Mouse (Mus musculus) MEL (cell line): ENCODE data around the gene Kat8.

ENCODE experiments used
- CTCF ChIP-seq, 3 experiments: IDR thresholded peaks in 2 of 3; conservative IDR thresholded peaks in 1 of 3; 2 replicates each; pipeline ENCODE4 v1.5.1; 2011 to 2012; ENCODE audit warnings: low read length in 3 of 3, low read depth in 2 of 3, mild to moderate bottlenecking in 2 of 3, improper control_type of control experiment in 1 of 3, inconsistent platforms in 1 of 3, mixed read lengths in 1 of 3, moderate library complexity in 1 of 3; ENCODE audit not compliant: control insufficient read depth in 1 of 3, insufficient read depth in 1 of 3, poor library complexity in 1 of 3, severe bottlenecking in 1 of 3
- GABPA ChIP-seq: IDR thresholded peaks from 2 replicates; pipeline ENCODE4 v1.6.1; 2012; ENCODE audit warnings: low read depth, mild to moderate bottlenecking, inconsistent platforms, low read length, improper control_type of control experiment, moderate library complexity
- GATA1 ChIP-seq: IDR thresholded peaks from 2 replicates; pipeline ENCODE4 v1.6.1; 2011; ENCODE audit warnings: low read depth, low read length, improper control_type of control experiment
- MAFK ChIP-seq: IDR thresholded peaks from 2 replicates; pipeline ENCODE4 v1.6.1; 2011; ENCODE audit warnings: low read depth, mild to moderate bottlenecking, low read length, improper control_type of control experiment, borderline replicate concordance
- MAZ ChIP-seq: IDR thresholded peaks from 2 replicates; pipeline ENCODE4 v1.6.1; 2012; ENCODE audit warnings: low read depth, mild to moderate bottlenecking, inconsistent platforms, low read length, improper control_type of control experiment
- NRF1 ChIP-seq: IDR thresholded peaks from 2 replicates; pipeline ENCODE4 v1.6.1; 2014; ENCODE audit warnings: low read depth, mild to moderate bottlenecking, inconsistent platforms, low read length, improper control_type of control experiment, moderate library complexity; ENCODE audit not compliant: poor library complexity, insufficient read depth, severe bottlenecking
- POLR2A ChIP-seq, 2 experiments: IDR thresholded peaks; 2 replicates each; pipeline ENCODE4 v1.6.1; 2011 to 2012; ENCODE audit warnings: low read length in 2 of 2, mild to moderate bottlenecking in 2 of 2, control low read depth in 1 of 2, improper control_type of control experiment in 1 of 2, low read depth in 1 of 2, moderate library complexity in 1 of 2; ENCODE audit not compliant: control insufficient read depth in 1 of 2, insufficient read depth in 1 of 2, poor library complexity in 1 of 2
- RCOR1 ChIP-seq: IDR thresholded peaks from 2 replicates; pipeline ENCODE4 v1.6.1; 2012; ENCODE audit warnings: low read depth, mild to moderate bottlenecking, inconsistent platforms, low read length, improper control_type of control experiment
- ZNF384 ChIP-seq: IDR thresholded peaks from 2 replicates; pipeline ENCODE4 v1.6.1; 2012; ENCODE audit warnings: low read depth, mild to moderate bottlenecking, inconsistent platforms, low read length, improper control_type of control experiment

- no peak for TF ChIP-seq MAFK
- TF ChIP-seq CTCF (IDR thresholded peaks at IDR 0.05 in 2 of 3, conservative IDR thresholded peaks at IDR 0.05 in 1 of 3; ENCODE audit: control insufficient read depth in 1 of 3, insufficient read depth in 1 of 3, low read depth in 2 of 3, low read length in 3 of 3, poor library complexity in 1 of 3, severe bottlenecking in 1 of 3): no peak
- no peak for TF ChIP-seq ZNF384
- no peak for TF ChIP-seq GATA1
- no peak for TF ChIP-seq NRF1
- no peak for TF ChIP-seq POLR2A (IDR thresholded peaks at IDR 0.05; ENCODE audit: control insufficient read depth in 1 of 2, insufficient read depth in 1 of 2, low read depth in 1 of 2, low read length in 2 of 2, poor library complexity in 1 of 2)
- TF ChIP-seq MAZ: no peak
- no peak for TF ChIP-seq GABPA
- TF ChIP-seq RCOR1: no peak
These were observed 43.0 kb upstream of the Kat8 start for GRCm38 (mm10) chr7:127869149-127869810.
